Mouse (Mus musculus): ENCODE data around the gene Omt2b.
"Not testable (repeated sequence)": the region's sequence is repeated elsewhere in the genome, so short reads cannot be mapped to it uniquely, and the experiment has no call there.

DNA sequence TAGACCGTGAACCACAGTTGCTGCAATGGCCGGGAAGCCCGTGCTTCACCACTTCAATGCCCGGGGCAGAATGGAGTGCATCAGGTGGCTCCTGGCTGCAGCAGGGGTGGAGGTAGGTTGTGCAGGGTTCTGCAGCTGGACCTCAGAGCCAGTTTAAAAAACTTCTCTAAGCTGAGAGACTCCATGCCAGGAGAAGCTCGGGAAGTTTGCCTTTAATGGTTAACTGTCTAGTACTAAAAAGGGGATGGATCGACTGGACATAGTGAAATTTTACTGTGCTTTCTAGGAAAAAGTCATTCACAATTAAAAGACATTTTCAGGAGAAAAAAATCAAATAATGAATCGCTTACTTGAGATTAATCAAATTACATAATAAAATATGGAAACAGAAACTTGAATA, 32.6 kb upstream of the Omt2b start:
- TF ChIP-seq CTCF (IDR thresholded peaks at IDR 0.05; ENCODE audit: extremely low read depth, insufficient read depth, insufficient read length, insufficient replicate concordance); POLR2A (IDR thresholded peaks at IDR 0.05; ENCODE audit: low read depth, low read length): not testable (repeated sequence)

Measured in spleen, adult 2 months (tissue).